Mouse (Mus musculus): ENCODE results near the gene Wrnip1. TPM values are rescaled to one million over a fixed set of nuclear protein-coding genes. Genes with fewer than 3 reads are reported as not detected.
A peak's percentile ranks its signal among the peaks of the same experiment; 100 is the strongest.

Gene Wrnip1
- polyA plus RNA-seq, 1 experiment from 2014 or later, result 55.2 TPM

DNA sequence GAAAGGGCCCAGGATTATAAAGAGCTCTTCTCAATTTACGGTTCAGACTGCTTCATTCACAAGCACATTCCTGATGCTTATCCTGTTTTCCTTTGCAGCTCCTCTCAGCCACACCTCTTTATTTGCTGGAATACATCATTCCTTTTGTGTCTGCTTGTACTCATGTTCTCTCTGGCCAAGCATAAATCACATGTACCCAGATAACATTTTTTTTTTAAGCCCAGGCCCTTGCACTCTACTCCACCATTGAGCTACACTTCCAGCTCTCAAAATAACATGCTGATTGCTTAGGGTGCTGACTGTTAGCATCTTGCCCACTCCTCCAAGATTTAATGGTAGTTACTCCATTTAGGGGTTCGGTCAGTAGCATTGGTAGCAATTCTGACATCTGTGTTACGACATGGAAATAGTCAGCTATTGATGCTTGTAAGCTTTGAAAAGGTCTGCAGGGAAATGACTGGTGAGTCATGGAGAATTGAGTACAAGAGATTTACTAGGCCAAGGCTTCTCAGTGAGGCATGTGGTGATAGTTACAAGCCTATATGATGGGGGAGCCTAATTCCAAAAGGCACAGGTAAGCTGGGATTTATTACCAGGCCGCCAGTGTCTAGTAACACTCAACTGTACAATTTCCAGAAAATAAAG, 2.0 kb downstream of the Wrnip1 start:
- in situ Hi-C loops (cut with MboI; ENCODE audit: low pct_unique_long_range_greater_than_20kb), result loop anchor here (5.0 kb wide), 1 partner anchor 37 kb away; no protein-coding TSS in a partner anchor
- no peak for TF ChIP-seq CTCF (IDR thresholded peaks at IDR 0.05)
- CTCF ChIA-PET, result interaction anchor here (0.8 to 1.5 kb wide), 4 partner anchors 9 to 34 kb away, joined by 3 to 6 read pairs (median 5); no protein-coding TSS in a partner anchor
- ATAC-seq (no peak), DNase-seq (ENCODE audit: low read depth, low spot score) (no peak)
- H3K27me3 ChIP-seq, result no peaks in the 10 kb centered on the region
- POLR2A ChIA-PET, result no interaction called here

DNA sequence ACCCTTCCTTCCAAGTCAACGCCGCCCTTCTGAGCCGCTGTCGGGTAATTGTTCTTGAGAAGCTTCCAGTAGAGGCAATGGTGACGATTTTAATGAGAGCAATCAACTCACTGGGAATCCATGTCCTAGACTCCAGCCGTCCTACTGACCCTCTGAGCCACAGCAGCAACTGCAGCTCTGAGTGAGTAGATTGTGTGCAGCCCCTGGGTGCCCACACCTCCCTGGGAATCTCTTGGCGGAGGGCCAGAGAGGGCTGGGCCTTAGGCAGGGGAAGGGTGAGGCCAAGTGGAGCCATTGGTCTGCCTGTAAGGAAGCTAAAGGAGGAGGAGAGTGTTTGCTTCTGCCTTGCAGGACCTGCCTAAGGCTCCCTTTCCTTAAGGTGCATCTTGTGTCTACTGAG, 5.0 kb downstream of the Wrnip1 start:
- H3K27me3 ChIP-seq, result no peaks in the 10 kb centered on the region
- POLR2A ChIA-PET, result interaction anchor here (0.9 kb wide), 1 partner anchor 19 kb away, joined by 3 read pairs; no protein-coding TSS in a partner anchor
- in situ Hi-C loops (cut with MboI; ENCODE audit: low pct_unique_long_range_greater_than_20kb), result no loop called here
- CTCF ChIA-PET, result interaction anchor here (0.6 to 0.9 kb wide), 2 partner anchors 10 to 39 kb away, joined by 3 read pairs; no protein-coding TSS in a partner anchor
- ATAC-seq (no peak), DNase-seq (ENCODE audit: low read depth, low spot score) (no peak)
- TF ChIP-seq CTCF (IDR thresholded peaks at IDR 0.05), result no peak

DNA sequence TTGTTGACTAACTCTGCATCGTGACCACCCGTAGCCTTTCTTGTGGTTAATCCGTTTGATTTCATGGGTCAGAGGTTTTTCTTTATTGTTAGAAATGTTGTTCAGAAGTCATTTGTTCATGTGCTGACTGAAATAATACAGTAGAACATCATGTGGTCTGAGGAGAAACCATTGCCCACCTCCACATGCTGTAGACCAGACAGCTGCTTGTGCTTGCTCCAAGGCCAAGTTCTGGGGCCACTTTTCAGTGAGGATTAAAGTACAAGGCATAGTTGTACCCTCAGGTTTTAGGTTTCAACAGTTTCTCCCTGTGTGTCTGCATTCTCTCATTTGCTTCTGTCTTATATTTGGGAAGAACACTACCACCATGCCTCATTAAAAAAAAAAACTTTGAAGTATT, 5.8 kb downstream of the Wrnip1 start:
- H3K27me3 ChIP-seq, result no peaks in the 10 kb centered on the region
- ChIA-PET CTCF (interaction anchor here (0.9 kb wide), 1 partner anchor 9 kb away, joined by 3 read pairs; no protein-coding TSS in a partner anchor), POLR2A (interaction anchor here (0.9 kb wide), 1 partner anchor 19 kb away, joined by 3 read pairs; no protein-coding TSS in a partner anchor)
- no peak for TF ChIP-seq CTCF (IDR thresholded peaks at IDR 0.05)
- no peak for ATAC-seq
- in situ Hi-C loops (cut with MboI; ENCODE audit: low pct_unique_long_range_greater_than_20kb), result no loop called here
- no peak for DNase-seq (ENCODE audit: low read depth, low spot score)

DNA sequence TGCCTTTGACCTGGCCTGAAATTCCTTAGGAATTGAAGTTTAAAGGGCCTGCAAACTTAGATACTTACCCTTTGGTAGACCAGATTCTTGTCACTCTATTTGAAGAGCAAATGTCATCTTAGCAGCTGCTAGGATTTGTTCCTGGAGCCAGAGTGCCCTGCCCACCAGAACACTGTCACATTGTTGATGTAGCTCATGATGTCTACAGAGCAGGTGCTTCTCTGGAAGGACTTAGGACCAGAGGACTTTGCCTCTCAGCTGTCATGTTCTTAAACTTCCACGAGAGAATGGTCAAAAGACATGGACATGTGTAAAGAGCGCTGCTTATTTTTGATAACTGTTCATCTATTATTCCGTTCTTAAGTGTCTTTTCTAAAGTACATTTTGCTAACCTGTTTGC, 17.4 kb downstream of the Wrnip1 start:
- CTCF ChIA-PET, result interaction anchor here (1.1 kb wide), 1 partner anchor 17 kb away, joined by 3 read pairs; no protein-coding TSS in a partner anchor
- TF ChIP-seq CTCF (IDR thresholded peaks at IDR 0.05), result no peak
- in situ Hi-C loops (cut with MboI; ENCODE audit: low pct_unique_long_range_greater_than_20kb), result no loop called here
- no peaks in the 10 kb centered on the region for H3K27me3 ChIP-seq
- POLR2A ChIA-PET, result interaction anchor here (1.4 kb wide), 1 partner anchor 18 kb away, joined by 3 read pairs; the partner anchor contains the start of gene Wrnip1
- ATAC-seq (no peak), DNase-seq (ENCODE audit: low read depth, low spot score) (no peak)

DNA sequence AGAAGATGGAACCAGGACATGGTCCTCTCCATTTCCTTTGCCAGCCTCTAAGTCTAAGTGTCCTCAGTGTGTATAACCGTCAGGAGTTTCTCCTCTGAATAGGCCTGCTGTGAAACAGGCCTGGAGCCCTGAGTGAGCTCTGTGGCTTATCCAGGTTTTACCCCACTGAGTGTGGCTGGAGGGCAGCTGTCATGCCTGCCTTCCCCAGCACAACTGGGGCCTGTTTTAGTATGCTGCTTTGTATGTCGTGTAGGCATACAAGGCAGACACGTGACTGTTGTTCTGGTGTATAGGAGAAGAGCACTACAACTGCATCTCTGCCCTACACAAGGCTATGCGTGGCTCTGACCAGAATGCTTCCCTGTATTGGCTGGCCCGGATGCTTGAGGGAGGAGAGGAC, 18.1 kb downstream of the Wrnip1 start:
- no peak for TF ChIP-seq CTCF (IDR thresholded peaks at IDR 0.05)
- ATAC-seq, result no peak
- no peak for DNase-seq (ENCODE audit: low read depth, low spot score)
- CTCF ChIA-PET, result interaction anchor here (1.1 to 1.3 kb wide), 2 partner anchors 16 kb away, joined by 3 read pairs; no protein-coding TSS in a partner anchor
- in situ Hi-C loops (cut with MboI; ENCODE audit: low pct_unique_long_range_greater_than_20kb), result no loop called here
- POLR2A ChIA-PET, result interaction anchor here (1.4 kb wide), 1 partner anchor 18 kb away, joined by 3 read pairs; the partner anchor contains the start of gene Wrnip1
- H3K27me3 ChIP-seq, result no peaks in the 10 kb centered on the region

DNA sequence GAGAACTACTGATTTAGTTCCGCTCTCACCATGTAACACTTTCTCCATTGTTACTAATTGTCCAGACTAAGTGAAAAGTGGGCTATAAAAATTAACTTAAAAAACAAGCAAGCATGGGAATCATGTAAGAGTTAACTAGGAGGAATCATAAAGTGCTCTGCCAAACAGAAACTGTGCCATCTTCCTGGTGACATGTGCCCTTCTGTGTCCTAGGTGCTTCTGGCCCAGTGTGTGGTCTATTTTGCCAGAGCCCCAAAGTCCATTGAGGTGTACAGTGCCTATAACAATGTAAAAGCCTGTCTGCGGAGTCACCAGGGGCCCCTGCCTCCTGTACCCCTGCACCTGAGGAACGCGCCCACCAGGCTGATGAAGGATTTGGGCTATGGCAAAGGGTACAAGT, 19.8 kb downstream of the Wrnip1 start:
- POLR2A ChIA-PET, result no interaction called here
- TF ChIP-seq CTCF (IDR thresholded peaks at IDR 0.05), result no peak
- ATAC-seq, result no peak
- in situ Hi-C loops (cut with MboI; ENCODE audit: low pct_unique_long_range_greater_than_20kb), result no loop called here
- CTCF ChIA-PET, result interaction anchor here (1.0 kb wide), 1 partner anchor 10 kb away, joined by 3 read pairs; no protein-coding TSS in a partner anchor
- no peak for DNase-seq (ENCODE audit: low read depth, low spot score)
- H3K27me3 ChIP-seq, result no peaks in the 10 kb centered on the region

DNA sequence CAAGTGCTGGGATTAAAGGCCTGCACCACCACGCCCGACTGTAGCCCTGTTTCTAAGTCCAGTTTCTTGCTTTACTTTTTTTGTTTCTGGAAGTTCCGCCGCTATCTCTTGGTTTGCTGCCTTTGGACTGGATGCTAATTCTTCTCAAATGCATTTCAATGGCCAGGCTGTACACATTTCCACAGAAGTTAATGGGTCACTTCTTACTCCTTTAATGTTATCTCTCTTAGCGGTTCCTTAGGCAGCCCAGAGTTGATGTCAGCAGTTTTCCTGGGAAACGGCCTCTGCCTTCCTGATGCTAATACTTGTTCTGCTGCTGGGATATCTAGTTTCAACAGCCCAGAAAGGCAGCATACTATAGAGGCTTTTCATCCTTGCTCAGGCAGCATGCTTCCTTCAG, 21.3 kb downstream of the Wrnip1 start:
- DNase-seq (ENCODE audit: low read depth, low spot score) (no peak), ATAC-seq (no peak)
- CTCF ChIA-PET, result no interaction called here
- in situ Hi-C loops (cut with MboI; ENCODE audit: low pct_unique_long_range_greater_than_20kb), result no loop called here
- POLR2A ChIA-PET, result no interaction called here
- no peak for TF ChIP-seq CTCF (IDR thresholded peaks at IDR 0.05)
- no peaks in the 10 kb centered on the region for H3K27me3 ChIP-seq

DNA sequence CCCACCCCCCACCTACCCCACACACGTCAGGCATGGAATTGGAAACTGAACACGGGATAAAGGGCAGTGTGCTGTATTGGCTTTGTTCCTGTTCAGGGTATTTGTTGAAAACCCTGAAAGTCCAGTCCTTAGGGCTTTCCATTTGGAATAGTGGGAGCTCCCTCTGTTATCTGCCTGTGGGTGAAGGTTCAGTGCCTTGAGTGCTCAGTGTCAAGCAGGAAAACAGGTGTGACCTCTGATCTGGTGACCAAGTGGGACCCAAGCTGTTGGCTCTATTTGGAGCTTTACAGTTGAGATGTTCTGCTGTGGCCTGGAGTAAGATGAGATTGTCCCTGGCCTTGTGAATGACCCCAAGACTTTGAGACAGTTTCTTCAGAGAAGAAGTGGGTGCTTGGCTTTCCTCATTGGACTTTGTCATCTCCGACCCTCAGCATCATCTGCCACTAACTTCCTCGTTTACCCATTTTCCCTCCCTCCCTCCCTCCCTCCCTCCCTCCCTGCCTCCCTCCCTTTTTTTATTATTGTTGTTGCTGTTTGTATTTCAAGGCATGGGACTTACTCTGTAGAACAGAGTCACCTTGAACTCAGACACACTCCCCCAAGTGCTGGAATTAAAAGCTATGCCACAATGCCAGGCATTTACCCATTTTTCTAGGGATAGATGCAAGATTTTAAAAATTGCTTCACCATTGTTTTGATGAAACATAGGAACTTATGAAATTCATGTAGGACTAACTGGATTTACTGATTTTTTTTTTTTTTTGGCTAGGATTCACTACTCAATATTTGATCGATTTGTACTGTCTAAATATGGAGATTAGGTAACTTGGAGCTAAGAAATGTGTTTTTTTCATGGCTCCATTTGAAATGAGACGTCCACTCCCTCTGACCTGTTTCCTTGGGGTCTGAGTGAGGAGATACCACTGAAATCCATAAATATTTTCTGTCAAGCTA, 22.8 kb downstream of the Wrnip1 start:
- no peaks in the 10 kb centered on the region for H3K27me3 ChIP-seq
- ChIA-PET POLR2A (no interaction called here), CTCF (no interaction called here)
- no peak for TF ChIP-seq CTCF (IDR thresholded peaks at IDR 0.05)
- no peak for DNase-seq (ENCODE audit: low read depth, low spot score)
- ATAC-seq, result no peak
- in situ Hi-C loops (cut with MboI; ENCODE audit: low pct_unique_long_range_greater_than_20kb), result no loop called here

DNA sequence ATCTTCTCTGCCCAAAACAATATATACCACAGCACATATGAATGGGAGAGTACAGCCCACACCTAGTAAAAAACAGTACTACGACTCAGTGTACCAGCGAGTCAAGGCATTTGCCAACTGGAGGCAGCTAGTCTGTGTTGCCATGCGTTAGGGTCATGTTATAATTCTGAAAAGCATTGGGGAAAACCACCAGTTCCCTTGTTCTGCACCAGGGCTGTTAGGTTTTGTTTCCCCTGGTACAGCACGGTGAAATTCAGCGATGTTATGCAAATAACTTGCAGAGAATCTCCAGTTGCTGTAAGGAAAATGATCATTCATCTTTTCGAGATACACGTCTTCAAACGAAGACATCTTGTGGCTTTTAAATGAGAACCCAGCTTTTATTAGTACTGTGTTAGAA, 23.7 kb downstream of the Wrnip1 start:
- POLR2A ChIA-PET, result no interaction called here
- in situ Hi-C loops (cut with MboI; ENCODE audit: low pct_unique_long_range_greater_than_20kb), result no loop called here
- no peak for TF ChIP-seq CTCF (IDR thresholded peaks at IDR 0.05)
- CTCF ChIA-PET, result no interaction called here
- ATAC-seq (no peak), DNase-seq (ENCODE audit: low read depth, low spot score) (no peak)
- no peaks in the 10 kb centered on the region for H3K27me3 ChIP-seq

DNA sequence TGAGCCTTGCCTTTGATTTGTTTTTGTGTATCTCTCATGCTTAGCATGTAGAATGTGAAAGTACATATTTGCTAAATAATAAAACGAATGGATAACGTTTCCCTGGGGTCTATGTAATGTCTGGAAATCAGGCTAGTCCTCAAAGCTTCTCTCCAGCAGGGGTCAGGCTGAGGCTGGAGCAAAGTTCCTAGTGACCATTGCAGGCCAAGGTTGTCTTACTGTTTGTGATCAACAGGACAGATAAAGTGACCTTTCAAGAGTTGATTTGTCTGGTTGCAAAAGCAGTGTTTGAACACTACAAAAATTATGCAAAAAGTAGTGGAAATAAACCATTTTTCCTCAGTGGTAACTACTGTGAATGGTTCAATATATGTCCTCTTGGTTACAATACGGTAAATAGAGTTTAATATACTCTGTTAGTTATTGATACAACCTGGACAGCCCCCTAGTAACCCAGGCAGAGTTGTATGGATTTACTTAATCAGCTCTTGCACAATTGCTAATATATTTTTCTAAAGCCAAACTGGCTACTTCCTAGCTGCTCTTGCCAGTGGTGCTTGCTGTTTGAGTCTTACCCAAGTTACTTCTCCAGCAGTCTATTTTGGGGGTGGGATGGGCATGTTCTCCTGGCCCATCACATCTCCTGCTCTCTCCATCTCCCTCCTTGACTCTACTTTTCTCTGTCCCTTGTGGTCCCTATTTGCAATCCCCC, 25.4 kb downstream of the Wrnip1 start:
- DNase-seq (ENCODE audit: low read depth, low spot score), result no peak
- no peak for ATAC-seq
- in situ Hi-C loops (cut with MboI; ENCODE audit: low pct_unique_long_range_greater_than_20kb), result no loop called here
- TF ChIP-seq CTCF (IDR thresholded peaks at IDR 0.05), result peak; percentile 47
- ChIA-PET POLR2A (interaction anchor here (1.2 kb wide), 1 partner anchor 15 kb away, joined by 3 read pairs; no protein-coding TSS in a partner anchor), CTCF (interaction anchor here (0.8 to 2.4 kb wide), 9 partner anchors 9 to 59 kb away, joined by 3 to 9 read pairs (median 3); partner anchors contain the start of genes D930007J09Rik and Wrnip1)
- H3K27me3 ChIP-seq, result no peaks in the 10 kb centered on the region
